Mouse (Mus musculus): ENCODE data around the gene Cela2a.

The Cela2a gene

DNA sequence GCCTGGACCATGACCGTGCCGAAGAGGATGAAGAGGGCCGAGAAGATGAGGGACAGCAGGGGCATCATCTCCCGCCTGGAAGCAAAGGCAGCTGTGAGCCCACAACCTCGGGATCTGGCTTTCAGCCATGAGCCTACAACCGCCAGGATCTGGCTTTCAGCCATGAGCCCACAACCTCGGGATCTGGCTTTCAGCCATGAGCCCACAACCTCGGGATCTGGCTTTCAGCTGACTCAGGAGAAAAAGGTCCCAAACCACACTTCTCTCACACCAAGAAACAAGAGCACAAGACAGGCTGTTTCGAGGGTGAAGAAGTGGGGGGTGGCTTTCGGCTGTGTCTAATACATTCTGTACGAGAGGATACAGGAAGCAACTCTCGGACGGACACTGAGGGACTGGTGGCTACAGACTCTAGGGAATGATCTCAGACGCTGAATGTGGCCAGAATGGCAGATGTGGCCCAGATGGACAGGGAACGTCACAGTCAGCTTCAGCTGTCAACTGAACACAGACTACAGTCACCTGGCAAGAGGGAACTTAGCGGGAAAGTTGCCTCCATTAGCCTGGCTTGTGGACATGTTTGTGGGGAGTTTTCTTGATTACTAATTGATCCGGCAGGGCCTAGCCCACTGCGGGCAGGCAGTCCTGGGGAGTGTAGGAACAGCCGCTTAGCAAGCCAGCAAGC is 59.1 kb downstream of the Cela2a start:
- DNase-seq (ENCODE audit: low spot score in 2 of 2), result no peak

DNA sequence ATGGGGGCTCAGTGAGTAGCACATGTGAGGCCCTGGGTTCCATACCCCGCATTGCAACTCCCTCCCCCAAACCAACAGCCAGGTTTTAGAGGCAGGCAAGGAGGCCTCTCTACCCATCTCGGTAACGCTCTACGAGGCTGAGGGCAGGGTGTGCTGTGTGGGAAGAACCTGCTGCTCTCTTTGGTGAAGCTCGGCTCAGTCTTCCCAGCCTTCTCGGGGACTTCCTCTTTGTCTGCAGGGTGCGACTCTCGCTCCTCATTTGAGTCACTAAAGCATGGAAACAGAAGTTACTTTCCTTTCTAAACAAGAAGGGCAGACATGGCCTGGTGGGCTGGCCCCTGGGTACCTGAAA is 59.7 kb downstream of the Cela2a start:
- DNase-seq (ENCODE audit: low spot score in 2 of 2), result peak in 1 of 2 experiments; percentile 16

GRCm38 (mm10) chr4:141765008-141765407 is 61.0 kb downstream of the Cela2a start:
- no peak for DNase-seq (ENCODE audit: low spot score in 2 of 2)
